Mouse (Mus musculus) mature B cell (primary cell): ENCODE results near the gene Tfcp2.

Experiments
- in situ Hi-C: fragments of 300-500 bp; cut with MboI; formaldehyde crosslinking; loops from 2 replicates; pipeline ENCODE4 v1.14.3; 2019

Gene Tfcp2

DNA sequence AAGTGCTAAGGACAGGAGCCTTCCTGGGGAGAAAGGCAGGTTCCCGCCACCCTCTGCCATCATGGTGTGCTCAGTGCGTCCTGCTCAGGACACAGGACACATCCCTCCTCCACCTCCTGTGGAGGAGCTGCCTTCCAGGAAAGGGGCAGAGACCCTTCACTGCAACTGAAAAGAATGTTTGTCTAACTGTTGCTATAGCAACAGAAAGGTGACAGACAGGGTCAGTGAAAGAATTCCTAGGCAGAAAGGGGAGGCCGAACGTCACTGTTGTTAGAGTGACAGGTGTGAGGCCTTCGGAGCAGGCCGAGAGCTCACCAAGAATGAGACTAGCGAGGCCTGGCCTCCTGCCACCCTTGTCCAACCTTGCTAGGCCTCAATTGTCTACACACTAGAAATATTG is 65.4 kb downstream of the Tfcp2 start:
- in situ Hi-C loops = no loop called here

DNA sequence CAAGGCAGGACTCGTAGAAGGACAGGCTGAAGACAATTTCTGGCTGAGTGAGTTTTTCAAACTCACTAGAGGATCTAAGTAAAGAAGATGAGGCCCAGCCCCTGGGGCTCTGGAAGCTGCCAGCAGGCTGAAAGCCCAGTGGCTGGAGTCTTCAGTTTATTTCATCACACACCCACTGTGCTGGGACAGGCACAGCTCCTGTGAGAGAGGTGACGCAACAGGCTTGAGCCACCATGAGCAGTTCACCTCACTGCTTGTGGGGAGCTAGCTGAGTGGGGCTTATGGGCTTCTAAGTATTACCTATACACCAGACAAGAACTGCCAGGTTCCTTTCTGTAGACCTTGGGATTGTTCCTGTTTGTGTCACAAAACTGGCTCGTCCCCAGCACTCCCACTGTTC is 66.2 kb downstream of the Tfcp2 start:
- in situ Hi-C loops = no loop called here

DNA sequence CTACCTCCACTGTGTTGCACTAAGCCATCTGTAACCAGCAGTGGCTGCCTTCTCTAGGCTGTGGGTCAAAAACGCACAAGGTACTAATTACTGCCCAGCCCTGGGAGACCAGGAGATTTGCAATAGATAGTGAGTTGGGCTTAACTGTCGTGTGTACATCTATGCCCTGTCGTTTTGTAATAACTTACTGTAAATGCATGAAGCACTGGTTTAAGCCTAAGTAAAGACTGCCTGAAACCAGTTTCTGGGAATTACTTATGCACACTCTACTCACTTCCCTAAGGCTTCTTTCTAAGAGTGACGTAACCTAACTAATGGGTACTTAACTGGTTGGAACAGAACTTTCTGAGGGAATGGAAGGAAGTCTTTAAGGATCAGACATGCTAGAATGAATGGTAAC is 72.9 kb downstream of the Tfcp2 start:
- in situ Hi-C loops = no loop called here

DNA sequence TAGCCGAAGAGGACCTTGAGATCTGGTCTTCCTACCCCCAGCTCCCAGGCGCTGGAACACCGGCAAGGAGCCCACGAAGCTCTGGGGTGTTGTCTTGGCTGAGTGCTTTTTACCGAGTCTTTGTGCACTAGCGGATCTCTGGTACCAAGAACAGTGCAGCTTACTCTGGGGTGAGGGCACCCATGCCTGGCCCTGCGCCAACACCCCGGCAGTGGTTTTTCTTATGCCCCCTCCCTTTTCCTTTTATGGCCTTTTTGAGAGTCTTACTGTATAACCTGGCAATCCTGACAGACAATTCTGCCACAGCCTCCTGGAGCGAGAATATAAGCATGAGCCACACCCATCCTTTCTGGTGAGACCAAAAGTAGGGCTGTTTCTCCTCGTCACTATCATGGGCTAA is 73.5 kb downstream of the Tfcp2 start:
- in situ Hi-C loops = no loop called here

DNA sequence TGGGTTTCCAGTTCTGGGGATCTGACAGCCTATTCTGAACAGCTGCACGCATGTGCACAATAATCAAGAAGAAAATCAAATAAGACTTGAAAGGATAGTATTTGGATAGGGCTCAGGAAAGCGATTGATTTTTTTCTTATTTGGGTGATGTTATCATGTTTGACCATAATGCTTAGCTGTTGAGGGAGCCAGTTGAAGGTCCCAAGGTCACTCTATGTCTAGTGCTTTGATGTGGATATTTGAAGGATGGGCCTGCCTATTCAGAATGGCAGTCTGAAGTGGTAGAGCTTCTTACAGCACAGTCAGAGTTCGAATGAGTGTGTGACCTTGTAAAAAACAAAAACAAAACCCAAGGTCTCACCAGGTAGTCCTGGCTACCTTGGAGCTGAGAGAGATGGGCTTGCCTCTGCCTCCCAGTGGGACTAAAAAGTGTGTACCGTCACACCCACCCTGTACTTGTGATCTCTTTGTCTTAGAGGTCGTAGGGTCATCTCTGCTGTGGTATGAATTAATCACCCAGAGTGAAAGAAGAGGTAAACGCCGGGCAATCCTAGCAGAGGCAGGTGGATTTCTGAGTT is 77.8 kb downstream of the Tfcp2 start:
- in situ Hi-C loops = no loop called here

DNA sequence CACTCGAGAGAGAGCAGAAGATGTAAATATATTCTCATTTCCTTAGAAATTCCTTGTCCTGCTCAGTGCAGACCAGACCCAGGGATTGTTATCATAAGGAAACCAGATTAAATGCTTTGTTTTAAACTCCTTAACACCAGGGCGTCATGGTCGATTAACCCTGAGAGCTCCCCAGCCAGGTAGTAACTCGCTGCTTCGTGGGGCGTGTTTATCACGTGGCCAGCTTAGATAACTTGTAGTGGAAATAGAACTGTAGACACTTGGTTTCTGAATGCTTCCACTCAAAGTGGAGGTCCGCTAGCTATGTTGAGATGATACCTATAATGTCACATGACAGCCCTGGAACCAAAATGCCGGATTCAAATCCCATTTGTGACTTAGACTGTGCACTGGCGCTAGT is 81.8 kb downstream of the Tfcp2 start:
- in situ Hi-C loops = no loop called here

DNA sequence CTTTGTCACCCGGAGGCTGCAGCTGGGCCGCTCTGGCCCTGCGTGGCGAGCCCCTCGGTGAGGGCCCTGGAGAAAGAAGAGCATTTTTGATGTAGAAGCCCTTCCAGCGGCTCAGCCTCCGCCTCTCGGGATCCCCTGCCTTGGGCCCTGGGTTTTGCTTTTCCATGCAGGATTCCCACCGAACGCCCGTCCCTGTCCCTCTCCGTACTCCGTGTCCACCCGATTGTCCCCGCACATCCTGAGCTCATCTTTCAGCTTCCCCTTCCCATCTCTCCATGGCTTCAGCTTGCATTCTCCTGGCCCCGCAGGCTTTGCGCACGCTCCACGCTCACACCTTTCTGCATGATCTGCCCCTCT is 82.6 kb downstream of the Tfcp2 start:
- in situ Hi-C loops = no loop called here

DNA sequence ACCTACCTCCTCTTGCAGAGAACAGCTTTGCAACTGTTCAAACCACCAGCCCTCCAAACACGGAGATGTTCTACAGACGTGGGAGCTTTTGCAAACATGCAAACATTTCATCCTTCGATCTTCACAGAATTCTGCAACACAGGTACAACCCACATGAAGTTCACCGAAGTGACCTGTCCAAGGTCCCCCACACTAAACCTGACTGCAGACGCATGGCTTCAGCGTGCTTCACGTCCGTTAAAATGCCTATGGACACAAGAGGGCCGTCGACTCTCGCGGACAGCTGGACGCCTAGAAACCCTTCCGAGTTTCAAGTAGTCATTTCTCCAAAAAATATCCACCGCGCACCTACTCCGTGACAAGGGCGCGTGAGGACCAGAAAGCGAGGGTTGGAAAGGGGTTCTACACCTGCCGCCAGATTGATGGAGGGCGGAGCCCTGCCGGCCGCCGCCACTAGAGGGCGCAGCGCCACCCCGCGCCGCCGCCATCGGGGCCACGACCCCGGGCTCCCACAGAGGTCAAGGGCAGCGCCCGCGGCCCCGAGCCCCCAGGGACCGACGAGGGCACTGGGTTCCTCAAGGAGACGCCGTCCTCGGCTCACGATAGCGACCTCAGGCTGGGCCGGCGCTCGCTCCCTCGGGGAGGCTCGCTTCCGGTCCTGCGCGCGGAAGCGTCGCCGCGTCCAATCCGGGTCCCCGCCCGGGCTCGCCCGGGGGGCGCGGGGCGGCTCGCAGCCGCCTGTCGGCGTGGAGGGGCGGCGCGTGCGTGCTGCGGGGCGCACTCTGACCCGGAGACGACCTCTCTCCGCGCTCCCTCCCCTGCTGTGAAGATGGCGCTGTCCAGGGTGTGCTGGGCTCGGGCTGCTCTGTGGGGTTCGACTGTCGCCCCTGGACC is 83.3 kb downstream of the Tfcp2 start, which contains the start of gene Letmd1:
Gene Letmd1, plus strand, starts transcription at position 729 of the 894 bp plus-strand sequence.
- in situ Hi-C loops = no loop called here

DNA sequence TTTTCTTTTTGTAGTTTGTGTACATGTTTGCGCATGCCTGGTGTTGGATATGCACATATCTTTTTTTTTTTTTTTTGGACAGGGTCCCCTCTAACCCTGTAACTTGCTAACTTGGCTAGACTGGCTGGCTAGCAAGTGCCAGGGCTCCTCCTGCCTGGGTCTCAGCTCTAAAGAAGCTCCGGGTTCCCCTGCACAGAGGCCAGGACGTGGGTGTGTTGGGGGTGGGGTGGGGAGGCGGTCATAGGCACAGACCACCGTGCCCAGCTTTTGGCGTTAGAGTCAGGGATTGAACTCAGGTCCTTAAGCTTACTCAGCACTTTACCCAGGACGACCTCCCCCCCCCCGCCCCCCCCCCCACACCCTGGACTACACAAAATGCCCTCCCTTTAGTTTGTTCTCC is 84.1 kb downstream of the Tfcp2 start:
- in situ Hi-C loops = no loop called here

DNA sequence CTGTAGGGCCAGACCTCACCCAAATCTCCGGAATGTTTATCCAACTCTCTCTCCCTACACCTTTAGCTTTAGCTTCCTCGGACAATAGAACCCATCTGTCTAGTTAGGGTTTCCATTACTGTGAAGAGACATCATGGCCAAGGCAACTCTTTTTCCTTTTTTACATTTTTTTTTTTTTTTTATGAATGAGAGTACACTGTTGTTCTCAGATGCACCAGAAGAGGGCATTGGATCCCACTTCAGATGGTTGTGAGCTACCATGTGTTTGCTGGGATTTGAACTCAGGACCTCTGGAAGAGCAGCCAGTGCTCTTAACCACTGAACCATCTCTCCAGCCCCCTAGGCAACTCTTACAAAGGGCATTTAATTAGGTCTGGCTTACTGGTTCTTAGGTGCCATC is 86.4 kb downstream of the Tfcp2 start:
- in situ Hi-C loops = no loop called here

DNA sequence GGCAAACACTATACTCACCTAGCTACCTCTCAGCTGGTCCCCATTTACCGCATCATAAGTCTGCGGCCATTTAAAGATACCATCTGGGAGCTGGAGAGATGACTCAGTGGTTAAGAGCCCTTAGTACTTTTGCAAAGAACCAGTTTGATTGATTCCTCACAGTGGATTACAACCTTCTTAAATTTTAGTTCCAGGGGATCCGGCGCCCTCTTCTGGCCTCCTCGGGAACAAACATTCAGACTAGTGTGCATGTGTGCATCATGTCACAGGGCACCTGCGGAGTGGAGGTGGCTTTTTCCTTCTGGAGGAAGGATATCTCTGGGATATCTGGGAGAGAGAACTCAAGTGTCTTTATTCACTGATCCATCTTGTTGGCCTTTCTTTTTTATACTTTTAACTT is 88.1 kb downstream of the Tfcp2 start:
- in situ Hi-C loops = no loop called here

DNA sequence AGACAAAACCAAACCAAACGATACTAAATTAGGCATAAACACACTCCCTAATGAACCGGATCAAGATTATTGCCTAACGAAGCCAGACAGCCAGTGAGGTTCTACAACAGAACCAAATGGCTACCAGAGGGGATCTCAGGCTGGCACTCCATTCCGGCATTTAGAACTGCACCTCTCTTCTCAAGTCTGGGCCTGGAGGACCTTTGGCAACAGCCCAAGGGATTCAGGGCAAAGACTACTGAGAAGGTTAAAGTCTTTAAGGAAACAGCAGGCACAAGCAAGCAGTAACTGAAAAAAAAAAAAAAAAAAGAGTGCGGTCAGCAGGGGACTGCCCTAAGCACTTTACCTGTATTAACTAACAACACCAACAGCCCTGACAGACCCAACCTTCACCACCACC is 89.7 kb downstream of the Tfcp2 start:
- in situ Hi-C loops = no loop called here

DNA sequence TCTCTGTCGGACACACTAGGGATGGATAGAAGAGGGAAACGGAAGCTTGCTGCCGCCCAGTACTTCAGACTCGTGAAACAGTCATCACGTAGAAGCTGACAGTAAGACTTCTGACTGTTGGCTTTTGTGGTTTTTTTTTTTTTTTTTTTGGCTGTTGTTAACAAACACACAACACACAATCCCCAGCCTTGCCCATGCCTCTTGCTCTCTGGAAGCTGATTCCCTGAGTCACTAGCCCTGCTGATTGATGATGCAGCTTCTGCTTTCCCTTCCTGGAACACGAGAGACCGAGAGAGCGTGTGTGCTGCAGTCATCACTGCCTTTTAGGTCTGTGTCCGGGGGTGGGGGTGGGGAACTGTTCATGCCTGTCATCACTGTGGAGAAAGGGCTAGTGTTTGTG is 90.2 kb downstream of the Tfcp2 start:
- in situ Hi-C loops = no loop called here

DNA sequence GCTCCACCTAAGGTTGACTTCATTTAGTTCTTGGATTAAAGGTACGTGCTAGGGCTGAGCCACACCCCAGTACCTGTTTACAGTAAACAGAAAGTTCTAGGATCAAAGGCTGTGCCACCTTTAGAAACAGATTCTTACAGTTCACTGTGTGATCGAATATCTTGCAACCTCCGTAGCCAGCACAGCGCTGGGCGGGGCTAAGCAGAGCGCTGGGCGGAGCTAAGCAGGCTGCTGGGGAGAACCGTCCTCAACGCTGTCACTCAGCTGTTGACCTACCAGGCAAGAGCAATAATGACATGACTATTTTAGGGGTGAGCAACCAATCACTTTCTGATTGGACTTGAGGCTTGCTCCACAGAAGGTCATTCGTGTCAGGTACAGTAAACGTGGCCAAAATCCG is 90.9 kb downstream of the Tfcp2 start:
- in situ Hi-C loops = no loop called here

DNA sequence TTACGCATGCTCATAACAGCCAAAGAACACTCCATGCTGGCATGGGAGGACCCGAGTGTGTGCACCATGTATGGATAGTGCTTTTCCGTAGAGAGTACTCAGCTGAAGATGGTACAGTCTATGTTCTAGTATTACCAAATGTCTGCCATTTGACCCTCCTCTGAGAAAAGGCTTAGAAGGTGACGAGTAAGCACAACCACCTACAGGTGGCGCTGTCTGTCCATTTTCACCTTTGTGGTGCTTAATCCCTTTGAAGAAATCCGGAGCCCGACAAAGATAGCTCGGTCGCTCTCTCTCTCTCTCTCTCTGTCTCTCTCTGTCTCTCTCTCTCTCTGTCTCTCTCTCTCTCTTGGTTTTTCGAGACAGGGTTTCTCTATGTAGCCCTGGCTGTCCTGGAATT is 93.8 kb downstream of the Tfcp2 start:
- in situ Hi-C loops = no loop called here

DNA sequence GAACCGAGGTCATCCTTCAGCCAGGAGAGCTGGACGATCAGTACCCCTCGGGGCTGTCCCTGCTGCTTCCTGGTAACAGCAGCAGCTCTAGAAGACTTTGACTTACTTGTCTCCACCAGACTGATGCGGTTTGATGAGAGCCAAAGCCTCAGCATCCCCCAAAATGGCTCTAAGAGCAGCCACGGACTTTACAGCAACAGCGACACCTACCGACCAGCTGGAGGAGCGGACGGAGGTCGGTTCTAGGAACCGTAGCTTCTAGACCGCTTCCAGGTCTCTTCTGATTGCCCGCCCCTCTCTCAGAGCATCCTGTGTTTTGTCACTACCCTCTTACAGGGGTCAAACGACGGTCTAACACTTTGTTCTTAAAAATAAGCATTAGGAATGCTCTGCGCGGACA is 94.5 kb downstream of the Tfcp2 start:
- in situ Hi-C loops = no loop called here

DNA sequence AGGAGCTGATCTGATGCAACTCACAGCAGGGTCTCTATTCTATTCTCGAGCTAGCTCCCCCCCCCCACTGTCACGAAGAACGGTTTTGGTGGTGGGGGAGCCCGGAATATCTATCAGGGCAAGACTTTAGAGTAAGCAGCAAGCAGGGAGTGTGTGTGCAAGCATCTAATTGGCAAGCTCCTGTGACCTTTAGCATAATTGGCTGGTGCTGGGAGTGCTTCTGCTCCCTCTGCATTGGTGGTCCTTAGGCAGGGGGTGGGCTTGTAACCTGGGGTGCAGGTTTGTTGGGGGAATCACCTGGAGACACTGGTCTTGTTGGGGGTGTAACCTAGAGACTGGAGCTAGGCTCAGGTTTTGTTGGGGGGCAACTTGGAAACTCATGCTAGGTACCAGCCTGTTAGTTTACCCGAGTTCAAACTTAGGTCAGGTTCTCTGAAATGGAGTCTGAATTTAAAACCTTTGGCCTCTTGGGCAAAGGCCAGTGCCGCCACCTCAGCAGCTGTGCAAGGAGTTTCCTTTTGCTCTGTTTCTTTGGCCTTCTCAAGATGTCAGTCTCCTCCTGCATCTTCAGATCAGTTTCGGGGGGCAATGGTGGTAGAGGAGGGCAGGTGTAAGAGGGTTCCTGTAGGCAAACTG is 95.3 kb downstream of the Tfcp2 start:
- in situ Hi-C loops = no loop called here

DNA sequence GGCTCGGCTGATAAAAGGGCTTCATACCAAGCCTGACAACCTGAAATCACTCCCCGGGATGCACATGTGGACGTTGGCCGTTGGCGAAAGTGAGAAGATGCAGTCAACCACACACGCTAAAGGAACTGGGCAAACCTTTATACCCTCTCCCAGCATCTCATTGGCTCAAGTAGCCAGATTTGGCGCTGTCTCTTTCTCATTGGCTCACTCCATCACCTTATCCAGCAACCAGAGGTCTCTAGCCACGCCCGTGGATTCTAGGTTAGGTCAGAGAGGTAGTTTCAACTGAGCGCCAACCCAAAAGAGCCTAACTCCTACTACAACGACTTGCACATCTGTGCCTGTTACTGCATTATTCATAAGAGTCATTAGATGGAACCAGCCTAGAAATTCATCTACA is 99.3 kb downstream of the Tfcp2 start:
- in situ Hi-C loops = no loop called here

DNA sequence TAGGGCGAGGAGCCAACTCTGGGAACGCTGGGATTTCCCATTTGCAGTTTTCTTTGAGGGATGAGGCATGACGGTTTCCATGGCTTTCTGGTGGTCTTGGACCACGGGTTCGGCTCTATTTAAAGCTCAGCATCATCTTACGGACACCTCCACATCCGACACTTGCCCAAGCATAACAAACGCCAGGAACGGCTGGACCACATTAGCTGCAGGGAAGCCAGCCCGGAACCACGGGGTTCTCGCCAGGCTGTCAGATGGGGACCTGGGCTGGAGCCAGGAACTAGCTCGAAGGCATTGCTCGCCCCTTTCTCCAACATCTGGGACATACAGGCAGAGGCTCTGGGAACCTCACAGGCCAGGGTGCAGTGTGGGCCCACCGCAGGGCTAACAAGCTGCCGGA is 100.6 kb downstream of the Tfcp2 start:
- in situ Hi-C loops = no loop called here

DNA sequence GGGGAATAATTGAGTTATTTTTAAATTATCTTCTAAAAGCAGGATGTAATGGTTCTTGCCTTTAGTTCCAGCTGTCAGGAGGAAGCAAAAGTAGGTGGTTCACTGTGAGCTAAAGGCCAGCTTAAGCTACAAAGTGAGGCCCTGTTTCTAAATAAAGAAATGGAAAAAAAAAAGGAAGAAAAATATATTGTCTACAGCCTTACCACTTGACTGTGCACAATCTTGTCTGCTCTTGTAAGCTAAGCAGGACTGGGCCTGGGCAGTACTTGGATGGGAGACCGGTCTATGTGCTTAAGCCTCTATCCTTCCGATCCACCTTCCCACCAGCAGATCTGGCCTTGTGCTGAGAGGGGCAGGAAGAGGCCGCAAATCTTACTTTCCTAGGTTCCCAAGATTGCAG is 102.3 kb downstream of the Tfcp2 start:
- in situ Hi-C loops = no loop called here

DNA sequence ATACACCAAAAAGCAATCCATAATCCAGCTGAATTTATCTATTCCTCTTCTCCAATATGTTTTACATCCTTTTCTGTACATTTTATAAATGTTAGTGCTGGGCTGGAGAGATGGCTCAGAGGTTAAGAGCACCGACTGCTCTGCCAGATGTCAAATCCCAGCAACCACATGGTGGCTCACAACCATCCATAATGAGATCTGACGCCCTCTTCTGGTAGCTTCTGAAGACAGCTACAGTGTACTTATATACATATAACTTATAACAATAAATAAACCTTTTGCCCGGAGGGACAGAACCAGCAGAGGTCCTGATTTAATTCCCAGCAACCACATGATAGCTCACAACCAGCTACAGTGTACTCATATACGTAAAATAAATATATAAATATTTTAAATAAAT is 103.2 kb downstream of the Tfcp2 start:
- in situ Hi-C loops = no loop called here
